Mouse (Mus musculus): Measurements from ENCODE around the gene D430041D05Rik. TPM values are rescaled to one million over a fixed set of nuclear protein-coding genes. Genes with fewer than 3 reads are reported as not detected.
A peak's percentile ranks its signal among the peaks of the same experiment; 100 is the strongest.

Gene D430041D05Rik
- polyA plus RNA-seq, 1 experiment from 2014 or later, result 0.66 TPM

DNA sequence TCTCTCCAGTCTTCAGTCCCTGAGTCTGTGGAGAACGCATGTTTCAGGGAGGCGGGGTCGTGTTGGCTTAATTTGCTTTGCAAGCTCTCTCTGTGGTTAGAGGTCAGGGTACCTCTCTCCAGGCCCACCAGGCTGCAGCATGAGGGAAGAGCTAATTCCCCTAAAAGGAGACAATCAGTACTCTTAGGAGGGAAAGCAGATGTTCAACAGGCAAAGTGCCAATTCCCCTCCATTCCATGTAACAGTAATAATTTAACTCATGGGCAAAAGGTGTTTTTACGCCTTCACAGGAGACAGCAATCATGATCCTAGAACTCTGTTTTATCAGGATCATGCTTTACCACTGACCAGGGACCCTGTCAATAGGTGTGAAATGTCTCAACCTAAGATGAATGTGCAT lies 103.7 kb downstream of the D430041D05Rik start:
- Histone ChIP-seq H3K27me3 (no peaks in the 10 kb centered on the region), H3K9me3 (replicated peaks) (no peaks in the 10 kb centered on the region), H3K27ac (no peak overlapping the region), H3K4me1 (no peaks in the 10 kb centered on the region), H3K4me3 (replicated peaks) (no peak overlapping the region), H3K9ac (no peak overlapping the region), H3K36me3 (no peaks in the 10 kb centered on the region), H3K4me2 (no peak overlapping the region)
- no peak for ATAC-seq (replicated peaks; ENCODE audit: low FRiP score)
- WGBS, result 70% methylated on average over 4 of the region's 4 CpGs

DNA sequence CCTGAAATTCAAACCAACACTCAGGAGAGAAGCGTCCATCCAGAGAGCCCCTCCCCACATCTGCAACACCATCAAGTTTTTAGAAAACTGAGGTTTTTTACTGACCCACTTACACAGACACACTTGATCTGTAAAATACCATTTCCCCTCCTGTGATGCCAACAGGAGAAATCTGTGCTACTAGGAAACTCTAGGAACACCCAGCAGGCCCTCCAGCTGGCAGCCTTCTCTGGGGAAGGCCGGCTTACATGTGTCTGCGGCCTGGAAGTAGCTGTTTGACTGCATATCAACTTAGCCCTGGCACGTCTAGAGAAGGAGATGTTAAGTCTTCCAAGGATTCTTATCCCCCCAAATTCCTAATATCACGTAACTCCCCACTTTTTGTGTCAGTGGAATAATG lies 105.1 kb downstream of the D430041D05Rik start:
- 81% methylated on average over 5 of the region's 5 CpGs for WGBS
- no peaks in the 10 kb centered on the region for H3K27me3 ChIP-seq
- no peak overlapping the region for H3K4me2 ChIP-seq
- no peak for ATAC-seq (replicated peaks; ENCODE audit: low FRiP score)
- H3K9me3 ChIP-seq (replicated peaks), result no peaks in the 10 kb centered on the region
- H3K9ac ChIP-seq, result no peak overlapping the region
- H3K27ac ChIP-seq, result no peak overlapping the region
- no peak overlapping the region for H3K4me3 ChIP-seq (replicated peaks)
- no peaks in the 10 kb centered on the region for H3K4me1 ChIP-seq
- no peaks in the 10 kb centered on the region for H3K36me3 ChIP-seq

- no peak overlapping the region for H3K4me3 ChIP-seq (replicated peaks)
- no peaks in the 10 kb centered on the region for H3K36me3 ChIP-seq
- 33% methylated on average over 1 of the region's 1 CpGs for WGBS
- no peaks in the 10 kb centered on the region for H3K9me3 ChIP-seq (replicated peaks)
- H3K4me1 ChIP-seq, result no peaks in the 10 kb centered on the region
- H3K9ac ChIP-seq, result no peak overlapping the region
- H3K27ac ChIP-seq, result no peak overlapping the region
- no peak overlapping the region for H3K4me2 ChIP-seq
- ATAC-seq (replicated peaks; ENCODE audit: low FRiP score), result no peak
- no peaks in the 10 kb centered on the region for H3K27me3 ChIP-seq
Measured at GRCm38 (mm10) chr2:104299912-104300311, 110.9 kb downstream of the D430041D05Rik start.

GRCm38 (mm10) chr2:104299160-104299559 lies 111.7 kb downstream of the D430041D05Rik start:
- Histone ChIP-seq H3K27me3 (no peaks in the 10 kb centered on the region), H3K27ac (no peak overlapping the region), H3K36me3 (no peaks in the 10 kb centered on the region), H3K9ac (no peak overlapping the region), H3K4me3 (replicated peaks) (no peak overlapping the region), H3K9me3 (replicated peaks) (no peaks in the 10 kb centered on the region), H3K4me1 (no peaks in the 10 kb centered on the region), H3K4me2 (no peak overlapping the region)
- 10% methylated on average over 7 of the region's 7 CpGs for WGBS
- ATAC-seq (replicated peaks; ENCODE audit: low FRiP score), result peak; percentile 80; the same call in 1 of the 2 replicates

DNA sequence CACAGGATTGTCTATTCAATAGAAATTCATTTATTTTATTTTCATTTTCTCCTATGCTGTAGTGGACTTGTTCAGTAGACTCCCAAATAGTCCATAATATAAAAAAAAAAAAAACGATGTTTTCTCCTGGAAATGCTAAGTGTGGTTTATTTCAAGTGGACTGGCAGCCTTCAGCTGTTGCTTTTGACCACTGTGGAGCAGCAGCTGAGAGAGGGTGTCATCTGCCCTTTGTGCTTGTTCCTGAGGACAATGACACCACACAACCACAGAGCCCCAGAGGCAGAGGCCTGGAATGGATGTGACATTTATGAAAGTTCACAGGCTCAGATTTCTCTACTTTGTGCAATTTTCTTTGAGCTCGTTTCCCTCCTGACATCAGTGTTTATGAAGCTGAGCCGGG lies 124.0 kb downstream of the D430041D05Rik start:
- no peak overlapping the region for H3K4me2 ChIP-seq
- no peaks in the 10 kb centered on the region for H3K27me3 ChIP-seq
- H3K4me3 ChIP-seq (replicated peaks), result no peak overlapping the region
- H3K9me3 ChIP-seq (replicated peaks), result no peaks in the 10 kb centered on the region
- no peaks in the 10 kb centered on the region for H3K4me1 ChIP-seq
- H3K27ac ChIP-seq, result no peak overlapping the region
- WGBS, result 71% methylated on average over 3 of the region's 3 CpGs
- no peak overlapping the region for H3K9ac ChIP-seq
- no peaks in the 10 kb centered on the region for H3K36me3 ChIP-seq
- no peak for ATAC-seq (replicated peaks; ENCODE audit: low FRiP score)

DNA sequence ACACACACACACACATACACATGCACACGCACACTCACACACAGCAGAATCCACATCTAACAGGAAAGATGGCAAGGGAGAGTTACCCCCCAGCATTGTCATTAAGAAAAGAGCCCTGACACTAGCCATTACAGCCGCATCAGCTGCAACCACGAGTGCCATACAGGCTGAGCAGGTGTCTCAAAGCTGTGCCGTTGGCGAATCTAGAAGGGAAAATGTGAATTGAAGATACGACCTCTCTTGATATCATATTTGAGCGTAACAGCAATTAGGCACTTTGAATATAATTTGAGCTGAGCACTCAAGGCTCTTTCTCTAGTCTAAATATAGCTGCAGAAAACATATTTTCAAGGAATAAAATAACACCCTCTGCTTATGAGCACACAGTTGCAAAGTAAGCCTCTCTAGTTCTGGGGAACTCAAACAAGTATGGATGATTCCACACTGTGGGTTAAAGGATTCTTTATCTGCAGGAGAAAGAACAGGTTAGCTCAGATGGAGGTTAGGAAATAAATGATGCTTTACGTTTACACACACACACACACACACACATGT lies 127.3 kb downstream of the D430041D05Rik start:
- Histone ChIP-seq H3K27ac (no peak overlapping the region), H3K4me2 (no peak overlapping the region), H3K27me3 (no peaks in the 10 kb centered on the region), H3K9ac (no peak overlapping the region), H3K36me3 (no peaks in the 10 kb centered on the region), H3K4me1 (no peaks in the 10 kb centered on the region), H3K4me3 (replicated peaks) (no peak overlapping the region), H3K9me3 (replicated peaks) (no peaks in the 10 kb centered on the region)
- no peak for ATAC-seq (replicated peaks; ENCODE audit: low FRiP score)
- 94% methylated on average over 8 of the region's 8 CpGs for WGBS

DNA sequence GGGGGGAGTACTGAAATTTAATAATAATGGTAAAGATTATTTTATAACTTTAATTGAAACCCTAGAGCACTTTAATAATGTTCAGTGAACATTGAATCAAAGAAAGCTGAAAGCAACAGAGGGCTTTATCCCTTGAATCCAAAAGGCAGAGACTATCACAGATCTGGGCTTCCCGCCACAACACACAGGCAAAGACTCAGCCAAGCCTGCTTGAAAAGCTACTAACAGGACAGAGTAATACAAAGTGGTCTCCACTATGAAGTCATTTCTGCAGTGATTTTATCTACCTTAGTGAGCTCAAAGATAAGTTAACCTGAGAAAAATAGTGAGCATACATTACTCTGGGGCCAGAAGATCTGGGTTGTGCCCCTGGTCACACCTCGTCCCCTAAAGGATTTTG lies 128.0 kb downstream of the D430041D05Rik start:
- H3K9me3 ChIP-seq (replicated peaks), result no peaks in the 10 kb centered on the region
- H3K4me1 ChIP-seq, result no peaks in the 10 kb centered on the region
- H3K27me3 ChIP-seq, result no peaks in the 10 kb centered on the region
- no peak overlapping the region for H3K9ac ChIP-seq
- H3K27ac ChIP-seq, result no peak overlapping the region
- WGBS, result 96% methylated on average over 2 of the region's 2 CpGs
- no peak overlapping the region for H3K4me2 ChIP-seq
- H3K36me3 ChIP-seq, result no peaks in the 10 kb centered on the region
- no peak for ATAC-seq (replicated peaks; ENCODE audit: low FRiP score)
- H3K4me3 ChIP-seq (replicated peaks), result no peak overlapping the region

DNA sequence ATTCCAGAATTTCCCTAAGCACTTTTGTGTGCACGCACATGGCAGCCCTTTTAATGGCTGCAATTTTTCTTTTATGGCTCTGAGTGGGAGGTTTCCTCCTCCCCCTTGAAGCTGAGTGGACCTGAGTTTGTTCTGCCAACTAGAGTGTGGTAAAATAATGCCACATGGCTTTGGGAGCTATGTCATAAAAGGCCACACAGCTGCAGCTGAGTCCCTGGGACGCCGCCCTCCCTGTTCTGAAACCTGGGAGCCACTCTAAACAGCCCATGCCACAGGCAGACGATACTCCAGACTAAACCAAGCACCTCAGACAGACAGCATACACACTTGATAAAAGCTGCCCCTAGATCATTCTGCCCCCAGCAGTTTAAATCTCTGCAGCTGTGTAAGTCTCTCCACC lies 143.8 kb downstream of the D430041D05Rik start:
- no peaks in the 10 kb centered on the region; the same call in 1 of the 2 replicates for H3K4me1 ChIP-seq
- WGBS, result 12% methylated on average over 4 of the region's 4 CpGs
- H3K4me2 ChIP-seq, result no peak overlapping the region
- no peak overlapping the region for H3K27ac ChIP-seq
- H3K4me3 ChIP-seq (replicated peaks), result no peak overlapping the region
- ATAC-seq (replicated peaks; ENCODE audit: low FRiP score), result peak; percentile 73
- H3K27me3 ChIP-seq, result no peaks in the 10 kb centered on the region
- H3K36me3 ChIP-seq, result no peaks in the 10 kb centered on the region
- no peak overlapping the region for H3K9ac ChIP-seq
- no peaks in the 10 kb centered on the region for H3K9me3 ChIP-seq (replicated peaks)

GRCm38 (mm10) chr2:104261741-104262067 lies 149.1 kb downstream of the D430041D05Rik start:
- ATAC-seq (replicated peaks; ENCODE audit: low FRiP score), result no peak
- H3K4me2 ChIP-seq, result no peak overlapping the region
- 78% methylated on average over 4 of the region's 4 CpGs for WGBS

GRCm38 (mm10) chr2:104260920-104261740 lies 149.7 kb downstream of the D430041D05Rik start:
- Histone ChIP-seq H3K27ac (no peak overlapping the region), H3K4me2 (no peak overlapping the region)
- 70% methylated on average over 18 of the region's 18 CpGs for WGBS

More at GRCm38 (mm10) chr2:104261741-104262067, 149.1 kb downstream of the D430041D05Rik start:
- H3K4me1 ChIP-seq, result no peaks in the 10 kb centered on the region
- H3K4me3 ChIP-seq (replicated peaks), result no peak overlapping the region
- no peaks in the 10 kb centered on the region for H3K27me3 ChIP-seq
- no peaks in the 10 kb centered on the region for H3K9me3 ChIP-seq (replicated peaks)
- no peak overlapping the region for H3K9ac ChIP-seq
- H3K27ac ChIP-seq, result no peak overlapping the region
- no peaks in the 10 kb centered on the region for H3K36me3 ChIP-seq

GRCm38 (mm10) chr2:104256585-104256984 lies 154.2 kb downstream of the D430041D05Rik start:
- H3K4me1 ChIP-seq, result no peaks in the 10 kb centered on the region
- H3K9me3 ChIP-seq (replicated peaks), result no peaks in the 10 kb centered on the region
- no peak overlapping the region for H3K9ac ChIP-seq
- no peak overlapping the region for H3K4me3 ChIP-seq (replicated peaks)
- H3K4me2 ChIP-seq, result no peak overlapping the region
- H3K27ac ChIP-seq, result no peak overlapping the region
- no peaks in the 10 kb centered on the region for H3K36me3 ChIP-seq
- ATAC-seq (replicated peaks; ENCODE audit: low FRiP score), result no peak
- WGBS, result 75% methylated on average over 15 of the region's 15 CpGs
- H3K27me3 ChIP-seq, result no peaks in the 10 kb centered on the region

More at GRCm38 (mm10) chr2:104260920-104261740, 149.7 kb downstream of the D430041D05Rik start:
- H3K4me3 ChIP-seq (replicated peaks), result no peak overlapping the region
- H3K9ac ChIP-seq, result no peak overlapping the region
- no peaks in the 10 kb centered on the region for H3K27me3 ChIP-seq
- H3K9me3 ChIP-seq (replicated peaks), result no peaks in the 10 kb centered on the region
- no peak for ATAC-seq (replicated peaks; ENCODE audit: low FRiP score)
- no peaks in the 10 kb centered on the region for H3K36me3 ChIP-seq
- no peaks in the 10 kb centered on the region for H3K4me1 ChIP-seq

DNA sequence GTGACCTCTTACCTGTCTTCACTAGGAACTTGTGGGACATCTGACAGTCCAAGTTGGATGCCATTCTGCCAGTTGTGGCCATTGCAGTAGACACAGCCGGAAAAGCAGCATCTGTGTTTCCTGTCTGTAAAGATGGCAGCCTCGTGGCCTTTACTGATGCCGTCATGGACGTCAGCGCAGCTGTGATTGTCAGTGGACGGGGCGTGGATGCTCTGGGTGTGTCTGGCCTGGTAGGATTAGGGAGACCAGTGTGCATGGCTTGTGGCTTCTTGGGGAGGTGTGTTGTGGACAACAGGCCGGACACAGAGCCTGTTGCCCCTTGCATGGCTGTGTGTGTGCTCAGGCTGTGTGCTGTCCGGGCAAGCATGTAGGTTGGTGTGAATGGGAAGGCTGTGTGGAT lies 155.9 kb downstream of the D430041D05Rik start:
- WGBS, result 91% methylated on average over 9 of the region's 9 CpGs
- Histone ChIP-seq H3K36me3 (no peaks in the 10 kb centered on the region), H3K9me3 (replicated peaks) (no peaks in the 10 kb centered on the region), H3K4me3 (replicated peaks) (no peak overlapping the region), H3K4me2 (no peak overlapping the region), H3K9ac (no peak overlapping the region), H3K27ac (no peak overlapping the region), H3K27me3 (no peaks in the 10 kb centered on the region), H3K4me1 (no peaks in the 10 kb centered on the region)
- ATAC-seq (replicated peaks; ENCODE audit: low FRiP score), result no peak

Measured in kidney, embryonic 15.5 days (tissue).